Mouse (Mus musculus) right cerebral cortex, postnatal 4 days (tissue): Measurements from ENCODE around the gene Trappc3.

Experiments
- DNase-seq: peaks from one replicate; pipeline ENCODE4 v3.0.0-alpha.2; 2022

The Trappc3 gene

DNA sequence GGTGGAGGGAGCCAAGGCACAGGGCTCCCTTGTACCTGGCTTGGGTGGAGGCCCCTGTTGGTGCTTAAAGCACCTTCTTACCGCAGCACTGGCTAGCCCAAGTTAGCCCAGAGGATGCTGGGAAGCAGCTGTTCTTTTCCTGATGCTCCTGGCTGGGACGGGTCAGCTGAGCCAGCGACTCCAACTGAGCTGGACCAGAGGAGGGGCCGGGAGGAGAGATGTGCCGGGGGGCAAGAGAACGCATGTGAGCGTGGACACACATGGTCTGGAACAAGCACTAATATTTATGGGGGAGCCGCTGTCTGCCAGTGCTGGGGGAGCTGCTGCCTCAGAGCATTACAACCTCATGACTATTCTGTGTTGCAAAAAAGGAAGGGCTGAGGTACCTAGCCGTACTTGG is 16.8 kb downstream of the Trappc3 start:
- DNase-seq, result no peak

DNA sequence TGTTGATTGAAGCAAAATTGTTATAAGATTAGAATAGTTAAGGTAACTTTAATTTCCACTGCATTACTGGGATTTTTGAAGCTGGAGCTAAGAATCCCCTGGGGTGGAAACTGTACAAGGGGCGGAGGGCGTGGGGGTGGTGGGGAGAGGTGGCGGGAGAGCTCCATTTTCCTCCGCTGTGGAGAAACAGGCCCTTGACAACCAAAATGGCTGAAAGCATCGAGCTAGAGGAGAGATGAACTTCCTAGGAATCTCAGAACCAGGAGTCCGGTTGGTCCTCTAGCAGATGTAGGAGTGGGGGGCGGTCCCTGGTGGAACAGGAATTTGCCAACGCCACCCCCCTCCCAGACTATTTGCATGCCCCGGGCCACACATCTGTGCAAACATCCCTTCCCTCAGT is 19.6 kb downstream of the Trappc3 start:
- DNase-seq, result no peak

DNA sequence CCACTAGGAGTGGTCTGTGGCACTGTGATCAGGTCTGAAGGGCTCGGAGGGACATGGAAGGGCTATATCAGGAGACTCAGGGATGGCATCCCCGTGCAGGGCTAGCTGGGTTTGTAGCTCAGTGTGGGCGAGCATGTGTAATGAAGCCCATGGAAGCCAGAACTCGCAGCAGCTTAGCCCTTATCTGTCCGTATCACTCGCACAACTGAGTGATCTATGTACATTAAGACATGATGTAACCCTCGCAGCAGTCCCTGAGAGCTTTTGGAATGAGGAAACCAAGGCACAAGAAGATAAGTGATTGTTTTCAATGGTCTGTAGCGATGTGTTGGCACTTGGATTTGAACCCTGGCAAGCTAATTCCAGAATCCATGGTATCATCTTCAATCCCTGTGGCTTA is 21.5 kb downstream of the Trappc3 start:
- no peak for DNase-seq

DNA sequence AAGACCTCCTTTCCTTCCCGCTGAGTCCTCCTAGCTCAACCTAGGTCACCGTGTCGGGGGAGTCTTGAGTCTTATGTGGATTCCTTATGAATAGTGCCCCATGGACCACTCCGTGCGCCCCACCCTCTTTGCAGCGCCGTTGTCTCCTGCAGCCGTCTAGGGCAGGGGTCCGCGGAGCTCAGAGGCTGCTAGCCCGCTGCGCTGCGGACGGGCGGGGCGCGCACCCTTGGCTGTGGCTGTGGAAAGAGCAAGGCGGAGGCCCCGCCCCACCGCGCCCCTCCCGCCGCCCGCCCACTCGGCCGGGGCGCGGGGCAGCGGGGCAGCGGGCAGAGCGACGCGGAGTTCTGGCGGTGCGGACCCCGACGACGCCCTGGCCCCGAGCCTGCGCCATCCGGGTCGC is 24.4 kb downstream of the Trappc3 start, which contains the start of gene Col8a2:
Gene Col8a2 (plus strand): TSS at position 302 of the 400 bp plus-strand sequence.
- no peak for DNase-seq

DNA sequence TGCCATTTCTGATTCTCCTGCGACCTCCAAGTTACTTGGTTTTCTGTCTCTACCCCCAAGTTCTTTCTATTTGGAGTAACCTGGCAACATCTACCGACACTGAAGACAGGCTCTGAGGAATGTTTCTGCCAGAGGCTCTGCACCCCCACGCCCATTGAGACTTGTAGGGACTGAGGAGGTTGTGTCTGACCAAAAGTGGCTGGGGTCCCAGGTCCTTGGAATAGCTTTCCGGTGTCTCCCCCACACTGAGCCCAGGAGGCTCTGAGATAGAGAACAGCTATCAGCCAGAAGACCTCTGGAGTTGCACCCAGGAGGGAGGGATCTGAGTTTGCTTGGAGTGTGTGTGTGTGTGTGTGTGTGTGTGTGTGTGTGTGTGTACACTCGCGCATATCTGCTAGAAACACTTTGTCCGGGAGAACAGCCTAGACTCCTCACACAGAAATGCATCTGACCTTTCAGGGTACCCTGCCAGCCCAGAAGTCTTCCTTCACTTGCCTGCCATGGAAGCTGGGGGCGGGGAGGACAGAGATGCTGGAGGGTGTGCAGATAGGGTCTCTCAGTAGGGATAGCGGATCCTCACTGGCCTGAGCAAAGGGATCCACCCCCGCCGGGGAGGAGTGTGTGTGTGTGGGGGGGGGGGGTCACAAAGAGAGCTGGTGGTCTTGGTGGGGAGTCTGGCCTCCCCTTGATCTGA is 25.3 kb downstream of the Trappc3 start:
- no peak for DNase-seq

DNA sequence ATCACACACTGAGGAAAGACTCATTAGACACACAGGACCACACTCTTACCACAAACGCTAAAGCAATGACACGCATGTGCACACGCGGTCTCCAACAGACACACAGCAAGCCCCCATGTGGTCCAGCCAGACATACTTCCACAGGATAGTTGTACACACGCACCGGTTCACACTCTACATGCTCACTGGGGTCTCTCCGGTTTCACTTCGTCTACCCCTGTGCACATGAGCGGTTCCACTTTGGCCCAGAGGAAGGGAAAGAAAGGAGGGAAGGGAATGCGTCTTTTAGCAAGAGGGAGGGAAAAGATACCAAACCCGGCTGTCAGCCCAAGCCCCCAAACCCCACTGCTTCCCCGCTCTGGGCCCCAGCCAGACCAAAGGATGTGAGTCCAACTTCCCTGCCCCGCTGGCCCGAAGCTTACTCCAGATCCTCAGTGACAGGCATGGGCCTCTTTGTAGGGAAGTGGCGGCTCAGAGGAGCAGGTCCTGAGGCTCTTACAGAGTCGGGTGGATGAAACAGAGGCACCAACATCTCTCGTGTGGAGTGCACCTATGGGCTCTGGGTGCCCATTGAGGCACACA is 26.1 kb downstream of the Trappc3 start:
- no peak for DNase-seq

DNA sequence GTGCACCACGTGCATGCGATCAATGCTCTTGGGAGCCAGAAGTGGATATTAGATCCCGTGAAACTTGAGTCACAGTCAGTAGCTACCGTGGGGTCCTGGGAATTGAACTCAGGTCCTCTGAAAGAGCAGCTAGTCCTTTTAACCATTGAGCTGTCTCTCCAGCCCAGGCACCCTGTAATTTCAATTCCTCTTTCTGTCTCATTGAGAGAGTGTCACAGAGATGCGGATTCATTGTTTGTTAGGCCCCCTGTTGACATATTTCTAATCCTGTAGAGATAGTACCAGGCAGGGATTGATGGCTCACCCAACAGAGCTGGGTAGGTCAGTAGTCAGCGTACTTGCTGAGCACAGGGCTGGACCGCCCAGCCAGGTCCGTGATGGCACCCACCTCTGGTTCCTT is 28.2 kb downstream of the Trappc3 start:
- no peak for DNase-seq

DNA sequence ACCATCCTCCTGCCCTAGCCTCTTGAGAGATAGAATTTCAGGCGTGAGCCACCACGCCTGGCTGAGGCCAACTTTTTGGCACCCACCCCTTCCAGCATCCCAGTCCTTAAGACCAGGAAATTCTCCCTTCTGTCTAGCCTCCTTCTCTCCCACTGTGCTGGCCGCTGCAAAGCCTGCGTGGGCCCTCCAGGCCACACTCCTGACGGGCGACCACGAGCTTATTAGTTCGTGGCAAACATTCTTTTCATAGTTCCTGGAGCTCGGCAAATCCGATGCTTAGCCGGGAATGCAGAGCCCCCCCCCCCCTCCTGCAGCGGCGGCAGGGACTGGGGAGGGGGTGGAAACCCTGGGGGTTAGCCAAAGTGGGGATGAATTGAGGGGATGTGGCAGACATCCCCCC is 29.1 kb downstream of the Trappc3 start:
- no peak for DNase-seq

DNA sequence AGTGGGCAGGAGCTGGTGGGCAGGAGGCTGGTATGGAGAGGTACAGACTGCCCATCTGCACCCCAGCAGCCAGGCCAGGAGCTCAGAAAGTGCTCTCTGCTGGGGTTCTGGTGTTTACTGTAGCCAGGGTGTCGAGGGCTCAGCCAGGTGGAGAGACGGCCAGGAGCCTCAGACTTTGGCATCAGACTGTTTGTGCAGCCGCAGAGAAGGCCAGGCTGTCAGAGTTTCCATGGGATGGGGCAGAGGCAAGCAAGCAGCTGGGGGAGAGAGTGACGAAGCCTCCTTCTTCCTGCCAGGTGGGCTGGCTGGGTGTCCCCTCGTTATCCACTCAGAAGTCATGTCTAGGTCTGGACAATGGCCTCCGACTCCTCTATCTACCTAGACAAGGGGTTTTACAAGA is 33.0 kb downstream of the Trappc3 start:
- DNase-seq, result no peak

DNA sequence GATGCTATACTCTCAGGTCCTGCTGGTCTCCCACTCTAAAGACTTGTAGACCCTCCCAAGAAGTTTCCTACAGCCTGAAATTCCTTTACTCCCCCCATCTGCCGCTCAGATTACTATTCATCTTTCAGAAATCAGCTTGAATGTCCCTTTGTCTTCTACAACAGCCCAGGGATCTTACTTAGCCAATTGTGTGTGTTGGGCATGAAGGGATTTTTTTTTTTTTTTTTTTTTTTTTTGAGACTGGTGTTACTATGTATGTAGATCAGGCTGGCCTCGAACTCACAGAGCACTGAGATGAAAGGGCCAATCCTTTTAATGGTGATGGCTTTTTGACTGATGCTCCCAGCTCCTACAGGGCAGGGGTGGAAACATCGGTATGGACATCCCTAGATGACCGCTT is 33.8 kb downstream of the Trappc3 start:
- DNase-seq, result no peak

DNA sequence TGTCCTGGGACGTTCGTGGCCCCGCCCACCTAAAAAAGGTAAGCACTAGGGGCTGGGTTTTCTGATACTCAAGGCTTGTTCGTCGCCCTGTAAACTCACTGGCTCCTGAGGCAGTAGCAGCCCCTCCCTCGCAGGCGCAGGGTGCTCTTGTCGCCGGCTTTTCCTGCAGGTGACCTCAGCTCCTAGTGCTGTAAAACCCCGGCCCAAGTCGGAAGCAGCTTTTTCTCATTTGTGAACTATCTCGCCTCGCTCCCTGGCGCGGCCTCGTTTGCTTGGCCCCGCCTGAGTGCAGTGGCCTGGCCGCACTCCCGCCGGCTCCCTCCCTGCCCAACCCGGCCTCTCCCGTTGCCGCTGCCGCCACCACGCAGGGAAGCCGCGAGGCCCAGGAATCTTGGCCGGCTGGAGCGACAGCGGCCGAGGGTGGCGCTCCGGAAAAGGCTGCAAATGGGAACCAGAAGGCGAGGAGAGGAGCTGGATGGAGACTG is 34.5 kb downstream of the Trappc3 start:
- DNase-seq, result peak; percentile 50

DNA sequence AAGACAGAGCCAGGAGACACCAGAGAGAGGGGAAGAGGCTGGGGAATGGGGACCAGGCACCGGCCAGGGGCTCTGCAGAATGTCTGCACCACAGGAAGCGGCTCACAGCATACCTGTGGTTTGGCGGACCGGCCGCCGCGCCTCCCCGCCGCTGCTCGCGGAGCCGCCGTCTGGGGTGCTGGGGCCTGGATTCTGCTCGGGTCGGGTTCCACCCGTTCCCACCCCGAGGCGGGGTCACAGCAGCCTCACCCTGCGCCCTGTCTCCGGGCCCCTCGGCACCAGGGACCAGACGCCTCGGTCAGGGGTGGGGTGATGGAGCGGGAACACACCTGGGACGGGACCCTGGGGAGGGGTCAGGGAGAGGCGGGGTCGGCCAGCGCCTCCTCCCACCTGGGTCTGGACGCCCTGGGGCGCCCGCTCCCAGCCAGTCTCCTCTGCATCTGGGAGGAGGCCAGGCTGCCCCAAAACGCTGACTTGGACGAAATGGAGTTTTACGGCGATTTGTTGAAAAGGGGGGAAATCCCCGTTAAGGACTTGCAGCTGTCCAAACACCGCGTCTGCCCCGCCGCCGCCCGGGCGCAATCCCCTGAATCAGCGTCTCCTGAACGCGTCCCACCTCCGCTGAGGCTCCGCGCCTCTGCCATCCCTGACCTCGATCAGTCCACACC is 38.9 kb downstream of the Trappc3 start:
- no peak for DNase-seq

DNA sequence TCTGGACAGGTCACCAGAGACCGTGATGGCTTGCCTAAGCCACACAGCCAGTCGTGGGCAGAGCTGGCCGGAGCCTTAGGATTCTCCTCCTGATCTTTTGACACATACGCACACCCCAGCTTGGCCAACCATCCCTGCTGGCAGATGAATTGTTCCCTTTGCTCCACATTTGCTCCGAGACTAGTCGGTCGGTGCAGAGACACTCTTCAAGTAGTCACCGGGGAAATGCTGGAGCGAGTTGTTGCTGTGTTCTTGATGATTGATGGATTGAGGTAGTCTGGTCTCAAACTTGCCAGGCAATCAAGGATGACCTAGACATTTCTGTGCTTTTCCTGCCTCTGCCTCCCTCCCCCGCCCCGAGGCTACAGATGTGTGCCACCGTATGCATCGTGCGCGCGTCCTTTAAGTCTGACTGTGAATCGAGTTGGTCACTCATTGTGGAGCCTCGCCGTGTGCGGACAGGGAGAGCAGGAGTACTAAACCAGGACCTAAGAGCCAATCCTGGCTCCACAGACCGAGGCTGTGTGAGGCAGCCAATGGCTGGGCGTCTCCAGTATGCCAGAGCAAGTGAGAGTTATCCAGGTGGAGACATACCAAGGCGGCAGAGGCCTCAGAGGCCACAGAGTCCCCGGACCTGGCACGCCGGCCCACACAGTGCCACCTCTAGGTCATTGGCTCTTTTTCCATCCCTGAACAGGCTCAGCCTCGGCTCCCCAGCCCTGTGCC is 39.6 kb downstream of the Trappc3 start:
- no peak for DNase-seq

DNA sequence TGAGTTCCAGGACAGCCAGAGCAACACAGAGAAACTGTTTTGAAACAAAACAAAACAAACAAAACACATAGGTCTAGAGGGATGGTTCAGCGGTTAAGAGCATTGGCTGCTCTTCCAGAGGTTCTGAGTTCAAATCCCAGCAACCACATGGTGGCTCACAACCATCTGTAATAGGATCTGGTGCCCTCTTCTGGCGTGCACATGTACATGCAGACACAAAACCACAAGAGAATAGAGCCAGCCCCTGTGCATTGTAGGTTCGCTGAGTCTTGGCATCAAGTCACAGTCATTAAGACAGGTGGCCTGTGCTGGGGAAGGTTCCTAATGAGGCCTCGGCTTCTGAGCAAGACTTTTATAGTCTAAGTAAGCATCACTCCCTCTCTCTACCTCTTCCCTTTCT is 41.8 kb downstream of the Trappc3 start:
- no peak for DNase-seq

DNA sequence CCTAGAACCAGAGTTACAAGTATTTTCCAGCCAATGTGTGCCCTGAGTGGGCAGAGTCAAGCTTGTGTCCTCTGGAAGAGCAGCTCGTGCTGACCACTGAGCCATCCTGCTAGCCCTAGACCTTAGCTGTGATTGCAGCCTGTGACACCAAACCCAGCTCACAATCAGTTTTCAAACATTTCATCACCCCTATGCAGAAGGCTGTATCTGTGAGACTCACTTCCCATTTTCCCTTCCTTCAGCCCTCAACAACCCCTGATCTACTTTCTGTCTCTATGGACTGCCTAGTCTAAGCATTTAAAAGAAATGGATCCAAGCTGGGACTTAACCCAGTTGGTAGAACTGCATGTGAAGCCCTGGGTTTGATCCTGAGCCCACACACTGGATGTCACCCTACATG is 43.3 kb downstream of the Trappc3 start:
- no peak for DNase-seq

DNA sequence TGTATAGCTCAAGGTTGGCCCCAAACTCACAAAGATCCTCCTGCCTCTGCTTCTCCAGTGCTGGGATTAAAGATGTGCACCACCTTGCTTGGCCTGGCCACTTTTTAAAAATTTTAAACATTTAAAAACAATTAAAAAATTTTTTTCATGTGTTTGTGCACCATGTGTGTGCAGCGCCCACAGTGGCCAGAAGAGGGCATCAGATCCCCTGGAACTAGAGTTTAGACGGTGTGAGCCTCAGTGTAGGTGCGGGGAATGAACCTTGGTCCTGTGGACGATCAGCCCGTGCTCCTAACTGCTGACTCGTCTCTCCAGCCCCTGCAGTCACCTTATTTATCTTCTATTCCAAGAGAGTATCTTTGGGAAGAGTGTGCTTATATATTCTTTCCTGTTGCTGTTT is 43.9 kb downstream of the Trappc3 start:
- DNase-seq, result no peak

DNA sequence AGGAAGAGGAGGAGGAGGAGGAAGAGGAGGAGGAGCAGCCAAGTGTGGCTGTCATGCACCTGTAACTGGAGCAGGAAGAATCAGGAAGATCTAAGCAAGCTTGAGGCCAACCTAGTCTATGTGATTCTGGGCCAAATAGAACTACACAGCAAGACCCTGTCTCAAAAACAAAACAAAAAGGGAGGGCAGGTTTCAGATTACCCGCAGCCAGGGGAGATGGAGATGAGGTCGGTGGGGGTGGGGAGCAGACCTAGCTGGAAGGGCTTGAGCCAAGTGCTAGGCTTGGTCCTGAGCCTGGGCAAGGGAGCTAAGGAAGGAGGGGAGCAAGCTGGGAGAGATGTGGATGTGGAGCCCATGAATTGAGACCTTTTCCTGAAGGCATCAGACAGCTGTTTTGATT is 44.7 kb downstream of the Trappc3 start:
- DNase-seq, result no peak

DNA sequence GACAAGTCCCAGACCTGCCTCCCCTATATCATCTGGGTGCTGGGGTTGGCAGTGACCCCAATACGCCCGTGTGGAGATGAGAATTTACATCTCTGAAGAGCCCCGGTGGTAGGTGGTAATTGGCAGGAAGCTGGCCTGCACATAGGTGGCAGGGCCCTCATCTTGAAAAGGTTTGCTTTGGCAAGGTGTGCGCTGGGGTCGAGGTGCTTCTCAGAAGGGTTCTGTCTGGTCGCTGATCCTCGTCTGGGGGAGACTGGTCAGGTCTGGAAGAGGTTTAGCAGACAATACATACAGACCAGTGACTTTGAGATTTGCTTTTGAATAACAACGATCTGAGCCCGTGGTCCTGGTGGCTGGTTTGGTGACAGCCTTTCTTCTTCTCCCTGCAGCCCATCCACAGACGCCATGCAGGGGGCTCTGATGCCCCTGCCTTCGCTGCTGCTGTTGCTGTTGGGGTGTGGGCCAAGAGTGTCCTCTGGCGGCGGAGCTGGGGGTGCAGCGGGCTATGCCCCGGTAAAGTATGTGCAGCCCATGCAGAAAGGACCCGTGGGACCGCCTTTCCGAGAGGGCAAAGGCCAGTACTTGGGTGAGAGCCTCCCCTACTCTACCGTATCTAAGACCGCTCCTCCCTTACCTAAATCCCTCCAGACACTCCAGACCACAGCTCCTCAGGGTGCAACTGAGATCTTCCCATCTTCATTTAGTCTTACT is 47.2 kb downstream of the Trappc3 start:
- no peak for DNase-seq

DNA sequence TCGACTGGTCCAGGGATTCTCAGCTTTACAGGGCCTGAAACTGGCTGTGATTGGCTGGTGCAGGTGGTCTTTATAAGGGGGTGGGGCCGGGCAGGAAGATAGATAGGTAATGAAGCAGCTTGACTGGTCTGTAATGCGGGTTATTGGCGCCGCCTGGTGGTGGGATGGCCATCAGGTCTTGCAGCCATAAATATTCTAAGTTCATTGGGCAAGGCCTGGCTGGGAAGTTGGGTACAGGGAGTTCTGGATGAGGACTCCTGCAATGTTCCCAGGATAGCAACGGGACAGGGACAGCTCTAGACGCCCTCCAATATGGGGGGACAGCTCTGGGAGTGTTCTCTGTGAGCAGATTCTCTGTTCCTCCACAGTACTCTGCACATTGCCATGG is 47.8 kb downstream of the Trappc3 start:
- peak; percentile 92 for DNase-seq

DNA sequence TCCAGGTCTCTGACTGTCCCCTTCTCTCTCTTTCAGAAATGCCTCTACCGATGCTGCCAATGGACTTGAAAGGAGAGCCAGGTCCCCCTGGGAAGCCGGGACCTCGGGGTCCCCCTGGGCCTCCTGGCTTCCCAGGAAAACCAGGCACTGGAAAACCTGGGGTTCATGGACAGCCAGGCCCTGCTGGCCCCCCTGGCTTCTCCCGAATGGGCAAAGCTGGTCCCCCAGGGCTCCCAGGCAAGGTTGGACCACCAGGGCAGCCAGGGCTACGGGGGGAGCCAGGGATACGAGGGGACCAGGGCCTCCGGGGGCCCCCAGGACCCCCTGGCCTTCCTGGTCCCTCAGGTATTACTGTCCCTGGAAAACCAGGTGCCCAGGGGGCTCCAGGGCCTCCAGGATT is 48.2 kb downstream of the Trappc3 start:
- DNase-seq, result no peak

DNA sequence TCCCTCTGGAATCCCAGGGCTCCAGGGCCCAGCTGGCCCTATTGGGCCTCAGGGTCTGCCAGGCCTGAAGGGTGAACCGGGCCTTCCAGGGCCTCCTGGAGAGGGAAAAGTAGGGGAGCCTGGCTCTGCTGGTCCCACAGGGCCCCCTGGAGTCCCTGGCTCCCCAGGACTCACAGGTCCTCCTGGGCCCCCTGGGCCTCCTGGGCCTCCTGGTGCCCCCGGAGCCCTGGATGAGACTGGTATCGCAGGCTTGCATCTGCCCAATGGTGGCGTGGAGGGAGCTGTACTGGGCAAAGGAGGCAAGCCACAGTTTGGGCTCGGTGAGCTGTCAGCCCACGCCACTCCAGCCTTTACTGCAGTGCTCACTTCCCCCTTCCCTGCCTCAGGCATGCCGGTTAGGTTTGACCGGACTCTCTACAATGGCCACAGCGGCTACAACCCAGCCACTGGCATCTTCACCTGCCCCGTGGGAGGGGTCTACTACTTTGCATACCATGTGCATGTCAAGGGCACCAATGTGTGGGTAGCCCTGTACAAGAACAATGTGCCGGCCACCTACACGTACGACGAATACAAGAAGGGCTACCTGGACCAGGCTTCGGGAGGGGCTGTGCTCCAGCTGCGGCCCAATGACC is 49.6 kb downstream of the Trappc3 start:
- no peak for DNase-seq

DNA sequence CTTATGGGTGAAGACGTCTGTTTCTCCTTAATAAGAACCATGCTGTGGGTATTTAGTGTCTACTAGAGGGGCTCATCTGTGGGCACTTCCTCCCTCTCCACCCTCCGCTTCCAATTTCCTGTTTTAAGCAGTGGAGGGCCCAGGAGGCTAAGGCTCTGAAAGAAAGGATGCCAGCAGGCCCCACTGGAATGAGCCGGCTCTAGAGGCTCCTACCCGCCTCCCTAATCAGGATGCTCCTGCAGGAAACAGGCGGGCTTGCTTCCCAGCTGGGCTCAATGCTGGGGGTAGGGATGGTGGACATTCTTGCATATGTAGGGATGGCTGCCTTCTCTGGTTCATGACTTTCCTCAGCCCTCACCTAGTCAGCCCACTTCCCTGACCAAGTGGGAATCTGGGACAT is 51.1 kb downstream of the Trappc3 start:
- DNase-seq, result no peak

DNA sequence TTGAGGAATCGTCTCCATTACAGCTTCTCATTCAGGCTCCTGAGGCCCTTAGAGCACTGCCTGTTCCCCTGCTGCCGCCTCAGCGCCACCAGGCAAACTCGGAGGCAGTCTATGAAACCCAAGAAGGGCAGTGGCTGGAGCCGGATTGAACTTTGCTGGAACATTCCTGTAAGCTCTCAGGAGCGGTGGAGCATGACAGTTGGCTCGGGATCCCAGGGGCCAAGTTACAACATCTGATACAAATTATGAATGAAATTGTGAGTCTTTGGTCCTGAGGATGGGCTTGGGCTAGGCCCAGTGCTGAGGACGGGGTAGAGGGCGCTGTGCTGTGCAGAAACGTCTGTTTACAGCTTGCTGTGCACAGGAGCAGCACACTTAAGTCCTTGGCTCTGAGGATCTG is 52.3 kb downstream of the Trappc3 start:
- DNase-seq, result no peak
